Mouse (Mus musculus) neural tube, embryonic 14.5 days (tissue): ENCODE measurements around the gene Mrgpra3. TPM values are rescaled to one million over a fixed set of nuclear protein-coding genes. Genes with fewer than 3 reads are reported as not detected.

Experiments
- ATAC-seq: fragments of 200-750 bp; cut with Nextera tagmentation; 2 replicates; pipeline ENCODE4 v1.8.0; 2017; ENCODE audit warnings: low read depth, mild to moderate bottlenecking, moderate TSS enrichment, moderate library complexity
- H3K27ac ChIP-seq: fragments of 300-500 bp; sonication (generic); 2 replicates; pipeline ENCODE4 v1.5.1; 2014; ENCODE audit warnings: low read depth, mild to moderate bottlenecking, control low read depth, low read length, moderate library complexity, mixed read lengths
- H3K27me3 ChIP-seq: fragments of 300-500 bp; sonication (generic); 2 replicates; pipeline ENCODE4 v1.6.1; 2014; ENCODE audit warnings: low read length; ENCODE audit not compliant: control insufficient read depth, insufficient read depth
- H3K36me3 ChIP-seq: fragments of 300-500 bp; sonication (generic); 2 replicates; pipeline ENCODE4 v1.6.1; 2014; ENCODE audit warnings: low read length, mixed read lengths; ENCODE audit not compliant: control insufficient read depth, insufficient read depth
- H3K4me1 ChIP-seq: fragments of 300-500 bp; sonication (generic); 2 replicates; pipeline ENCODE4 v1.6.1; 2014; ENCODE audit warnings: low read length; ENCODE audit not compliant: control insufficient read depth, insufficient read depth
- H3K4me2 ChIP-seq: fragments of 300-500 bp; sonication (generic); 2 replicates; pipeline ENCODE4 v1.6.1; 2014; ENCODE audit warnings: mild to moderate bottlenecking, low read depth, low read length, control low read depth
- H3K4me3 ChIP-seq: fragments of 300-500 bp; sonication (generic); 2 replicates; pipeline ENCODE4 v1.5.1; 2014; ENCODE audit warnings: low read depth, low read length, control low read depth, mixed read lengths
- H3K9ac ChIP-seq: fragments of 300-500 bp; sonication (generic); replicated peaks from 2 replicates; pipeline ENCODE4 v1.6.1; 2014; ENCODE audit warnings: low read depth, mild to moderate bottlenecking, control low read depth, low read length, mixed read lengths
- H3K9me3 ChIP-seq: fragments of 300-500 bp; sonication (generic); 2 replicates; pipeline ENCODE4 v1.6.1; 2016; ENCODE audit warnings: low read length; ENCODE audit not compliant: control insufficient read depth
- WGBS: fragments of 180-500 bp; shearing (Covaris S2); extraction: QIAGEN DNeasy Blood & Tissue Kit; methylation state at CpG from one replicate; pipeline ENCODE4 v1.1.7; 2014; 5-methylcytosine and 5-hydroxymethylcytosine counted together
- polyA plus RNA-seq: library from polyadenylated mRNA; unstranded; fragments of >200 nt; fragmentation: Nextera tagmentation; extraction: Ambion mirVana; gene quantifications from 2 replicates; pipeline ENCODE4 v1.2.1, GENCODE M21; 2014

Gene Mrgpra3
- not detected in 2 replicates for polyA plus RNA-seq

- no peak within 1 kb of the TSS for H3K9ac ChIP-seq
- no peaks in the 10 kb centered on the region; the same call in 1 of the 2 replicates for H3K9me3 ChIP-seq
- H3K4me2 ChIP-seq, result no peak within 1 kb of the TSS
- H3K27ac ChIP-seq, result no peak within 1 kb of the TSS
- no peaks in the 10 kb centered on the region for H3K36me3 ChIP-seq
- no peaks in the 10 kb centered on the region for H3K27me3 ChIP-seq
- H3K4me3 ChIP-seq, result no peak within 1 kb of the TSS
- 62% methylated on average over 2 of the region's 2 CpGs for WGBS
- no peaks in the 10 kb centered on the region for H3K4me1 ChIP-seq
- no peak for ATAC-seq
These were observed at the start of gene Mrgpra3 for GRCm38 (mm10) chr7:47601272-47601671. Gene Mrgpra3, minus strand, starts transcription at chr7:47601372.

Other genes with a start within 250 kb of the Mrgpra3 start
- not detected in 2 replicates for gene Mrgpra1, start 247.1 kb downstream of the Mrgpra3 start, polyA plus RNA-seq
- not detected in 2 replicates for gene Mrgpra2a, start 149.2 kb downstream of the Mrgpra3 start, polyA plus RNA-seq
- not detected in 2 replicates for gene Mrgpra2b, start 72.5 kb downstream of the Mrgpra3 start, polyA plus RNA-seq